Mouse (Mus musculus) urinary bladder, adult 2 months (tissue): ENCODE measurements around the gene Gm7879. TPM values are rescaled to one million over a fixed set of nuclear protein-coding genes. Genes with fewer than 3 reads are reported as not detected.

Experiments used
- DNase-seq: peaks from one replicate; pipeline ENCODE4 v3.0.0; 2022; ENCODE audit warnings: low spot score
- polyA plus RNA-seq: library from polyadenylated mRNA; depleted of rRNA; stranded (reverse); fragments of >200 nt; gene quantifications from 2 replicates; pipeline ENCODE4 v1.2.3, GENCODE M21; 2012; rRNA removed

Gm7879 gene
- polyA plus RNA-seq, 1 experiment = 0.80 TPM

GRCm38 (mm10) chr5:43948748-43949275 lies 35.9 kb downstream of the Gm7879 start:
- peak; percentile 44 for DNase-seq

DNA sequence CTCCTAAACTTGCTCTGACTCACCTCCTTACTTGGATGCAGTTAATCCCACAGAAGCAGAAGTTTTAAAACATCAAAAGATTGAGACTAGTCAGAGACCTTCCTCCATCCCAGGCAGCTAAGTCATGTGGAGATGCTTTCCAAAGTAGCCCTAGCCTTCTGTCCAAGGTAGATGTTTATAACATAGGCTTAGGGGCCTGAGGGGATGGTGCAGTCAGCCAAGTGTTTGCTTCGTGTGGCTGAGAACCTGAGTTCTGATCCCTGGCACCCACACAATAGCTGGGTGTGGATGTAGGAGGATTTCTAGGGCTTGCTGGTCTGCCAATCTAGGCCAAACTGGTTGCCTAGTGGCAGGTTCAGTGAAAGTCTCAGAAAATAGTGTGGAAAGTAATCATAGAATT lies 40.3 kb downstream of the Gm7879 start:
- no peak for DNase-seq

DNA sequence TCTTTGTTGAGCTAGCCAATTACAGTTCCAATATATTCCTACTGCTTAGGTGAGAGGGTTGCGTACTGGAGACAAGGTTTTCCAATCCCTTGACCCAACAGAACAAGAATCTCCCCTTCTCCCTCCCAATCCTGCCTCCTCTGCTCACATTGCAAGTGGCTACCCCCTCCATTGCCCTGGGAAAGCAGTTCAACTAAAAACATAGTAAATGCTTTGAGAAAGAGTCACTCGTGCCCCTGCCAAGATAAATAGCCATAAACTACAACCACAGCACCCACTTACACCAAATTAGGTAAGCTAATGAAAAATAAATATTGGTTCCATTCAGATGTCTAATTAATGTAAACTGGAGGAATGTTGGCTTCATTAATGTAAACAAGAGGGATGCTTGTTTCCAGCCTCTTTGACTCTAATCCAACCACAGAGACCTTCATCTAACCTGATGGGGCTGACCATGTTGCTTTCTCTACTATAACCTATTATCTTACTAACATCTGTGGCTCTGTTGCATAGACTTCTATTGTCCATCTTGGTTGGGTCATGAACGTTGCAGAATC lies 47.0 kb downstream of the Gm7879 start:
- DNase-seq = no peak

GRCm38 (mm10) chr5:43961056-43961455 lies 48.1 kb downstream of the Gm7879 start:
- no peak for DNase-seq

Other genes with a start within 250 kb of the Gm7879 start
- 3.0 and 3.3 TPM in 2 replicates for gene Bst1, start 94.3 kb upstream of the Gm7879 start, polyA plus RNA-seq
- 45.2 and 48.5 TPM in 2 replicates for gene Fbxl5, start 91.5 kb upstream of the Gm7879 start, polyA plus RNA-seq
- 9.9 and 10.2 TPM in 2 replicates for gene Cd38, start 44.6 kb upstream of the Gm7879 start, polyA plus RNA-seq
- not detected in 2 replicates for gene Fgfbp1, start 68.6 kb downstream of the Gm7879 start, polyA plus RNA-seq
- 3.9 and 4.5 TPM in 2 replicates for gene Prom1, start 188.9 kb downstream of the Gm7879 start, polyA plus RNA-seq